Mouse (Mus musculus) layer of hippocampus, postnatal 10 days (tissue): ENCODE data around the gene Hoxb6. TPM values are rescaled to one million over a fixed set of nuclear protein-coding genes. Genes with fewer than 3 reads are reported as not detected.

ENCODE experiments used
- DNase-seq, 2 experiments: peaks; one replicate each; pipeline ENCODE4 v3.0.0; 2021; ENCODE audit warnings: low spot score in 2 of 2
- total RNA-seq, 2 experiments: library from RNA; stranded (reverse); gene quantifications; 2 replicates each; pipeline ENCODE4 v1.2.3; 2021

Gene Hoxb6
- total RNA-seq, 2 experiments from 2014 or later, result not detected

DNA sequence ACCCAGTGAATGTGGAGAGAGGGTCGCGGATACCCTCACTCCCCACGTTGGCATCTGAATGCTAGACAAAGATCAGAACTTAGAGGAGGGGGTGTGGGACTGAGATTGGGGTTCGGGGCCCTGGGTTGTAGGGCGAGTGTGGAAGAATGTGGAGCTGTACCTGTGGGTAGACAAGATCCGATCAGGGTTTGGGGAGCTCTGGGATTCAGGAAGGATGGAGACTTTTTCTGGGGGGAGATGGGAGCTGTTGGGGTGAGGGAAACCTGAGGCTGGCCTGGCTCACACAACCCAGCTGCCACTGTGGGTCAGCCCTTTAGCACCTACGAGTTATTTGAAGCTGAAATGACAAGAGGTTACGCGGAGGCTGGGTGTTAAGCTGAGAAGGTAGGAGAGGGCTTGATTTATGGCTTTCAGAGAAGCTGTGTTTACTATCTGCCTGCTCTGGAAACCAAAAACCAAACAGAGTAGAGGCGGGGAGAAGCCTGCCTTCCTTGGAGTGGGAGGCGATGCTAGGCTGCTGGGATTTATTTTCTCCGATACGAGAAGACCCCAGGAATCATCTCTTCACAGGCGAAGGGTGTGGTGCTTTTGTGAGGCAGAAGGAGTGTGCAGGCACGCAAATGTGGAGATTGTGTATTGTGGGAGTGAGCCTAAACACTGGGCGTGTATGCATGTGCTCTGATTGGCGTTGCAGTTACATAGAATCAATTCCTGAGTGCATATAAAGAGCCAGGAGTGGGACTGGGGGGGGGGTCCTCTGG is 41.1 kb downstream of the Hoxb6 start:
- DNase-seq, result no peak

GRCm38 (mm10) chr11:96334002-96334364 is 41.7 kb downstream of the Hoxb6 start:
- DNase-seq, result no peak

GRCm38 (mm10) chr11:96334998-96335397 is 42.7 kb downstream of the Hoxb6 start:
- DNase-seq, result no peak

DNA sequence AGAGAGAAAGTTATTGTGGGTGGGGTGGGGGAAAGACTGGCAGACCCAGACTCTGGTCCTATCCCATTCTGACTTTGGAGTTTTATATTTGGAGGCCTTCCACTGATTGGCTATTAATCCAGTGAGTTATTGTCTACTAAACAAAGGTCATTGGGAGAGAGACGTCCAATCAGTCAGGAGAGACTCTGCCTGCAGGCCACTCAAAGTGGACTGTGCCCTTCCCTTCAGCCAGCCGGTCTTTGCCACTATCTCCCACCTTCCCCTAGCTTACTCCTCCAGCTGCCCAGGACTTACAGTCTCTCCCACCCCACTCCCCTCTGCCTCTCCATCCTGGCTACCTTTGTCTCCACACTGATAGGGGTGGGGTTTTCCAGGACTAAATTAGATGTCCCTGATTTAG is 44.3 kb downstream of the Hoxb6 start:
- no peak for DNase-seq

DNA sequence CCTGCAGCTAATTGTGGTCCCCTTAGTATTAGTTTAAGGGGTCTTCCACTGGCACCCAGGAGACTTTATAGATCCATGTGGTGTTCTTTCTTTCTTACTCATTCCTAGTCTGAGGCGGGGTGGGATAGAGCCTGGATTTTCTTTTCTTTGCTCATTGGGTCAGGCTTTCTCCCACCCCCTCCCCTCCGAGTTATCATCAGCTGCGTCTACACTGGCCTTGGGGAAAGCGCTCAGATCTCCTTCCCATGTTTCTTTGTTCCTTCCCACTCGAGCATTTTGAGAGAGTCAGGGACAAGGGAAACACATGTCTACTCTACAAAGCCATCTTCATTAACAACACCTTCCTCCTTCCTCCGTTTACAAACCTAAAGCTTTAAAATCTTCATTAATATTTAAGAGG is 44.8 kb downstream of the Hoxb6 start:
- DNase-seq, result no peak

DNA sequence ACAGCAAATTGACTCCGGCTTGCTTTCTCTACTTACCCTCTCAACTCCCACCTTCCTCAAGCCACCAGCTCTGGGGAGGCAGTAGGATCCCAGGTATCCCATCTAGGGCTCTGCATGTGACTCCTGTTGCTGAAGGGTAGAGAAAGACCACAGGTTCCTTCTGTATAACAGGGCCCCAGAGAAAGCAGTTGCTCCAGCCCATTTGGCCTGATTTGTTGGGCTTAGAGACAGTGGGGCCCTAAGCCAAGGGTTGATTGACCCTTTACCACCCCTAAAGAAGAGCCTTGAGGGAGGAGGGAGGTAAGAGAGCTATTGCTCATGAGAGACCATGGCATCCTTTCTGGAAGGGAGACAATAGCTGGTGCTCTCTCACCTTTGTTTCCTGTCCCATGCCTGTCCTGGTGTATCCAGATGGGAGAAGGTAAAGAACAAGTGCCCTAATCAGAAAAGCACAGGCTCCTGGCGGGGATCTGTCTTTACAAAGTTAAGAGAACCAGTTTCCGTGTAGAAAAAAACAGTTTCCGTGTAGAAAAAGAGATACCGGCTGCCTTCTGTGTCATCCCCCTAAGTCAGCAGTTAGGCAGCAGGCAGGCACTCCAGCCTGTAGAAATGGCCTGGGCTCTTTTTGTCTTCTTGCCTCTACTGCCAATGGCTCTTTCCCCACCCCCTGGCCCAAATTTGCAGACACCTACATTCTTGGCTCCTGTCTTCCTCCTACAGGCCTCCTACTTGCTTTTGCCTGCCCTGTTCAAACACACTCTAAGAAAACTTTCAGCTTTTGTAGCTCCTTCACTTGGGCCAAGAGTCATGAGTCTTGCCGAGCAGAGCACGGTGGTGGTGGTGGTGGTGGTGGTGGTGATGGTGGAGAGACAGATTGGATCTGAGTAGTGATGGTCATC is 46.9 kb downstream of the Hoxb6 start:
- DNase-seq, result no peak

DNA sequence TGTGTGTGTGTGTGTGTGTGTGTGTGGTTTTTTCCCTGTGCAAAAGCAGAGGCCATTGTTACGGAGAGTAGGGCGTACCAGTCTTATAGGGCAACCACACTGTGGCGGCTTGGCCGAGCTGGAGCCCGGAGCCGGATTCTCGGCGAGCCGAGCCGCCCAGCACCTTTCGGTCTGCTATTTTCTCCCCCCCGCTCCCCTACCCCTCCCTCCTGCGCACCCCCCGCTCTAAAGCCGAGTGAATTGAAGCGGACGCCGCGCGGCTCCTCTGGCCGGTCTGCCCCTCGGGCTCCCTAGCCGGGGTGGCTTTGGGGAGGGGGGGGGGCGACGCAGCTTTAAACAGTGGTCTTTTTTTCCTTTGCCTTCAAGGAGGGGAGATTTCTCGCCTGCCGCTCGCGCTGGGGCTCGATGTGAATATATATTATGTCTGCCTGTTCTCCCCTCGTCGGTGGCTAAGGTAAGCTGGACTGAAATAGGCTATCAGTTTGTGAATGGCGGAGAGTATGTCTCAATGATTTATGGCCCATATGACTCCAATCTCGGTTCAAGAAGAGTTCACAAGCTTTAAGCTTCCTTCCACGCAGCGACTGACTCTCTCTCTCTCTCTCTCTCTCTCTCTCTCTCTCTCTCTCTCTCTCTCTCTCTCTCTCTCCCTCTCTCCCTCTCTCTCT is 48.6 kb downstream of the Hoxb6 start:
- DNase-seq, result no peak

- DNase-seq, result no peak
These were observed 49.7 kb downstream of the Hoxb6 start for GRCm38 (mm10) chr11:96341701-96342575.

DNA sequence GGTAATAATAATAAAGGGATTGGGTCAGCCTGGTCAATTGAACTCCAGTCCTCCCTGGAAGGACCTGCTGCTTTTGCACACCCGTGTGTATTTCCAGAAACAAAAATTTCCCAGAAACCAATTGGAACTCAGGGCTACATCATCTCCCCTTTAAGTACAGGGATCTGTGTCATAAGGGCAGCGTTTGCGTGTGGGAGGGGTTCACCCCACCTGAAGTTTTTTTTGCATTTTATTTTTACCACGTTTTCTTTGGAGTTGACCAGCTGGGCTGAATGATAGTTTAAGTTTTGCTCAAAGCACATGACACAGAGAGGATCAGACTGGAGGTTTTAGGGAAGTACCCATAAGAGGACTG is 50.3 kb downstream of the Hoxb6 start:
- no peak for DNase-seq

DNA sequence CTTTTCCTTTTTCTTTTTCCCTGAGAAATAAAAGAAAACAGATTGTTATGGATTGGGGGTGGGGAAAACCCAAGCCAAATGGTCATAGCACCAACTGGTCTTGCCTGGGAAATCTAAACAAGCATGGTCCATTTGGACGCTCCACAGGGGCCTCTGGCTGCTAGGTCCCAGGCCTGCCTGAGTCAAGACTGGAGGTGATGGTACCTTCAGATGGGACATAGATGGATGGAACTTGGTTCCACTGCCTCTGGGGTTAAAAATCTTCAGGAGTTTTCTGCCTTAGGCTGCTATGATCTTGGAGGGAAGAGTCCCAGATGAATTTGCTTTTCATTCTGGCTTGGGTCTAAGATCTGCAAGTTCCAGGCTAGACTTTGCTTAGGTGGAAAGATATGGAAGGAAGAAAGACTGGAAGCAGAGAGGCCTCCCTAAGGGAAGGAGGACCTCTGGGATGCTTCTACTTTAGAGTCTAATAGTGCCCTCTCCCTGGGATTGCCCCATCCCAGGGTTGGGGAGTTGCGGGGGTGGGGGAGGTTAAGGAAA is 51.0 kb downstream of the Hoxb6 start:
- no peak for DNase-seq

DNA sequence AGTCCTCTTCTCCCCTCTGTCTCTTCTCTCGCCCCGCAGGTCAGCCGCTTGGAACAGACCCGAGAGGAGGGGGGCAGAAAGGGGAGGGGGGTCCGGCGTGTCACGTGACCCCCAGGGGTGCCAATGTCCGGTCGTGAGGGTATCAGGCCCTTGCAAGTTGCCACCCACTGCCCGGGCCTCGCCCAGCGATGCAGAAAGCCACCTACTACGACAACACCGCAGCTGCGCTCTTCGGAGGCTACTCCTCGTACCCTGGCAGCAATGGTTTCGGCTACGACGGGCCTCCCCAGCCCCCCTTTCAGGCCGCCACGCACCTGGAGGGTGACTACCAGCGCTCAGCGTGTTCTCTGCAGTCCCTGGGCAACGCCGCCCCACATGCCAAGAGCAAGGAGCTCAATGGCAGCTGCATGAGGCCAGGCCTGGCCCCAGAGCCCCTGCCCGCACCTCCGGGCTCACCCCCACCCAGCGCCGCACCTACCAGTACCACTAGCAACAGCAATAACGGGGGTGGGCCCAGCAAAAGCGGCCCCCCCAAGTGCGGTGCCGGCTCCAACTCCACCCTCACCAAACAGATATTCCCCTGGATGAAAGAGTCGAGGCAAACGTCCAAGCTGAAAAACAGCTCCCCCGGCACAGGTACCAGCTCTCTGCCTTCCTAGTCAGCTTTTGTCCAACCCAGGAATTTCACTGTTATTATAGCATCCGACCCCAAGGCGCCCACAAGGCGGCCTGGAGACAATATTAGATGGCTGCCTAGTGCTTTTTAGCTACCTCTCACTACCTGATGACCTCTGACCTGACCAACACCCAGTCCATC is 52.0 kb downstream of the Hoxb6 start:
- no peak for DNase-seq

DNA sequence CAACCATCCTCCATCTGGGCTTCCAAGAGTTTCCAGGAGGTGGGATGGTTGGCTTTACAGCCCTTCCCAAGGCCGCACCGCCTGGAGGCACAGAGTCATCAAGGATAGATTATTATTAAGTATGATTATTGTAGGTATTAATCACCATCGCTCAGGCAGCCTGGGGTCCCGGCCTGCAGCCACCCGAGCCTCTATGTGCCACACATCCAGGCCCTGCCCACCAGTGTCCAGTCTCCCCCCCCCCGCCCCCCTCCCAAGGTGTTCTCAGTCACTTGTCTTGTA is 52.5 kb downstream of the Hoxb6 start:
- DNase-seq, result no peak

- no peak for DNase-seq
These were observed 53.1 kb downstream of the Hoxb6 start for GRCm38 (mm10) chr11:96345220-96345892.

DNA sequence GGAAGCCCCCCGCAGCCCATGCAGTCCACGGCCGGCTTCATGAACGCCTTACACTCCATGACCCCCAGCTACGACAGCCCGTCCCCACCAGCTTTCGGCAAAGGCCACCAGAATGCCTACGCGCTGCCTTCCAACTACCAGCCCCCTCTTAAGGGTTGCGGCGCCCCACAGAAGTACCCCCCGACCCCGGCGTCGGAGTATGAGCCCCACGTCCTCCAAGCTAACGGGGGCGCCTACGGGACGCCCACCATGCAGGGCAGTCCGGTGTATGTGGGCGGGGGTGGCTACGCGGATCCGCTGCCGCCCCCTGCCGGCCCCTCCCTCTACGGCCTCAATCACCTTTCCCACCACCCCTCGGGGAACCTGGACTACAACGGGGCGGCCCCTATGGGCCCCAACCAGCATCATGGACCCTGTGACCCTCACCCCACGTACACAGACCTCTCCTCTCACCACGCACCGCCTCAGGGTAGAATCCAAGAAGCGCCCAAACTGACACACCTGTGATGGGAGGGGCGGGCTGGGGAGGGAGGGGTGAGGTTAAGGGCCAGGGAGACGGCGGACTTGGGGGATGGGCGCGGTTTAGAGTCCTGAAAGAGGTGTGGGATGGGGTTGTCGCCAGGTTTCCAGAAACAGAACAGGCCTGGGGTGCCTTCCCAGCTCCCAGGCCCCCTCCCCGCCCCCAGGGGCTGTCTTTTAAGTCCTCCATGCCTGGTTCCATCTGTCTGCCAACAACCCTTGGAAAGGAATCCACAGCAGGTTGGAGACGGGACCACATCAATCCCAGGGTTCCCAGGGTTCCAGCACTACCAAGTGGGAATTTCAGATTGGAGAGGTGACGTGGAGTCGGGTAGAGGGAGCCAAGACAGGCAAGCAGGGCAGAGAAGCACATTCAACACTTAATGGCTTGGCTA is 53.9 kb downstream of the Hoxb6 start:
- no peak for DNase-seq

DNA sequence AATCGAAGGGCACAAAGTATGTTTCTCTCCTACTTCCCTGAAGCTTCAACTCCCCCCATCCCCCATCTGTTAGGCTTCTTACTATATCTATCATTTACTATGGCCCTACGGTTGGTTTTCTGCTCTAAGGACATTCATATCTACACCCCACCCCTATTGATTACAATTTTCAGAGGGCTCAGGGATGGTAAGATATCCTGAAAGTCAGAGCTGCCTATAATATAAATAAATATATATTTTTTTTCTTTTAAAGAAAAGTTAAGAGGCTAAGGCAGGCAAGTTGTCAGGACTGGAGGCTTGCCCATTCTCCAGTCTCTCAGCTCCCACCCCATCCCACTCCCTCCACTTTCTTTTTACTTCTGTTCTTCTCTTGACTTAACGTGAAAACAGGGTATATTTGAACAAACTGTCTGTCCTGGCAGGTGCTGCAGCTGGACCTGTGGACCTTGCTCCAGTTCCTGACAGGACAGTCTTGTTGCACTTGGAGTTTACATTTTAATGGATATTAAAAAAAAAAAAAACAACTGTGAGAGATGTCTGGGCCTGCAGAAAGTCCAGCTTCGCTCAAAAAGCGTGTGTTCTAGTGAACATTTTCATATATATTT is 54.7 kb downstream of the Hoxb6 start:
- DNase-seq, result no peak

DNA sequence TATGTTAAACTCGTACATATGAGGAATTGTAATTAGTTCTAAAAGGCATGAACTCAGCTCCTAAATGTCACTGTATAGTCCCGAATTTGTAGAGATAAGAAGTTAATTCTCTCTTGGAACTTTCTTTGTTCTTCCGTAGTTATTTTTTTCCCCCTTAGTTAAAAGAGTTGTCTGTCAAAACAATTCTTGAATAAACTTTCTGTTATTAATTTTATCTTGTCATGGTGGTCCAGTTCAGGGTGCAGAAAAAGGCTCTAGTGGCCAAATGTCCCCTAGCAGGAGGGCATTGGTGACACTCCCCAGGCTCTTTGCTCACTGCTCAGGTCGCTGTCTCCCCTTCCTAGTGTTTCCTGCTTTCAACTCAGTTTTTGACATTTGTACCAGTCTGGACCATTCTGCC is 55.4 kb downstream of the Hoxb6 start:
- DNase-seq, result no peak

- no peak for DNase-seq
These were observed 56.1 kb downstream of the Hoxb6 start for GRCm38 (mm10) chr11:96348141-96348928.
